Mouse (Mus musculus) liver, embryonic 14.5 days (tissue): ENCODE results near the gene Vmn1r223. TPM values are rescaled to one million over a fixed set of nuclear protein-coding genes. Genes with fewer than 3 reads are reported as not detected.

Experiments used
- ATAC-seq: fragments of 200-750 bp; cut with Nextera tagmentation; 2 replicates; pipeline ENCODE4 v1.8.0; 2017; ENCODE audit warnings: moderate number of reproducible peaks, mild to moderate bottlenecking, moderate library complexity; ENCODE audit not compliant: insufficient read depth
- DNase-seq, 3 experiments: peaks; one replicate each; pipeline ENCODE4 v3.0.0-alpha.2; 2012 to 2013; ENCODE audit warnings: low read depth in 3 of 3, low spot score in 3 of 3
- H3K27ac ChIP-seq: fragments of 300-500 bp; sonication (generic); 2 replicates; pipeline ENCODE4 v1.5.1; 2014; ENCODE audit warnings: moderate library complexity, mild to moderate bottlenecking, control low read depth, inconsistent platforms
- H3K27me3 ChIP-seq: fragments of 300-500 bp; sonication (generic); 2 replicates; pipeline ENCODE4 v1.6.1; 2014; ENCODE audit warnings: mild to moderate bottlenecking, low read length, moderate library complexity; ENCODE audit not compliant: control insufficient read depth, insufficient read depth
- H3K36me3 ChIP-seq: fragments of 300-500 bp; sonication (generic); replicated peaks from 2 replicates; pipeline ENCODE4 v1.6.1; 2014; ENCODE audit warnings: low read depth; ENCODE audit not compliant: control insufficient read depth, insufficient read depth
- H3K4me1 ChIP-seq, 2 experiments: fragments of 200-500 bp in 1 of 2; fragments of 300-500 bp in 1 of 2; sonication (generic) in 1 of 2; replicated peaks; 2 replicates each; pipeline ENCODE4 v1.6.1; 2012 to 2014; ENCODE audit warnings: antibody characterized with exemption in 1 of 2, inconsistent platforms in 1 of 2, low read length in 1 of 2; ENCODE audit not compliant: control insufficient read depth in 2 of 2, insufficient read depth in 2 of 2
- H3K4me2 ChIP-seq: fragments of 300-500 bp; sonication (generic); 2 replicates; pipeline ENCODE4 v1.6.1; 2014; ENCODE audit warnings: low read depth, mild to moderate bottlenecking, control low read depth, moderate library complexity
- H3K4me3 ChIP-seq, 2 experiments: fragments of 200-500 bp in 1 of 2; fragments of 300-500 bp in 1 of 2; sonication (generic) in 1 of 2; 2 replicates each; pipeline ENCODE4 v1.5.1; 2012 to 2014; ENCODE audit warnings: low read depth in 2 of 2, low read length in 2 of 2, mild to moderate bottlenecking in 2 of 2, control low read depth in 1 of 2, inconsistent platforms in 1 of 2, moderate library complexity in 1 of 2; ENCODE audit not compliant: insufficient read depth in 1 of 2
- H3K9ac ChIP-seq: fragments of 300-500 bp; sonication (generic); replicated peaks from 2 replicates; pipeline ENCODE4 v1.6.1; 2014; ENCODE audit warnings: mild to moderate bottlenecking, control low read depth, moderate library complexity
- H3K9me3 ChIP-seq: fragments of 300-500 bp; sonication (generic); 2 replicates; pipeline ENCODE4 v1.6.1; 2016; ENCODE audit warnings: low read length, mixed read lengths; ENCODE audit not compliant: control insufficient read depth
- CTCF ChIP-seq: IDR thresholded peaks from 2 replicates; pipeline ENCODE4 v1.5.1; 2016; ENCODE audit warnings: antibody characterized with exemption, low read depth, control low read depth
- EP300 ChIP-seq: IDR thresholded peaks from 2 replicates; pipeline ENCODE4 v1.6.1; 2016; ENCODE audit warnings: antibody characterized with exemption, low read depth
- WGBS: fragments of 180-500 bp; shearing (Covaris S2); extraction: QIAGEN DNeasy Blood & Tissue Kit; methylation state at CpG from one replicate; pipeline ENCODE4 v1.1.7; 2014; ENCODE audit not compliant: insufficient replicate concordance; 5-methylcytosine and 5-hydroxymethylcytosine counted together
- polyA plus RNA-seq, 2 experiments: library from polyadenylated mRNA; depleted of rRNA in 1 of 2; stranded (reverse) in 1 of 2; unstranded in 1 of 2; fragments of >200 nt; fragmentation: Nextera tagmentation in 1 of 2; extraction: Ambion mirVana in 1 of 2; gene quantifications; 2 replicates each; pipeline versions ENCODE4 v1.2.1 to v1.2.3; 2012 to 2014

Vmn1r223 gene
- polyA plus RNA-seq, 2 experiments = not detected

- H3K36me3 ChIP-seq = no peaks in the 10 kb centered on the region
- WGBS = 1% methylated on average over 22 of the region's 22 CpGs
- peak overlapping the region; percentile 87 for H3K4me2 ChIP-seq
- peak overlapping the region; percentile 62 to 82 for H3K4me3 ChIP-seq
- no peak for TF ChIP-seq EP300
- DNase-seq (no peak), ATAC-seq (peak; percentile 17; the same call in 1 of the 2 replicates)
- no peak overlapping the region for H3K27ac ChIP-seq
- H3K9me3 ChIP-seq = no peaks in the 10 kb centered on the region
- H3K9ac ChIP-seq = peak overlapping the region; percentile 44
- peaks cover 0 to 6% of the 10 kb centered on the region in 2 experiments; a peak in 1 of 4 replicates for H3K4me1 ChIP-seq
- H3K27me3 ChIP-seq = no peaks in the 10 kb centered on the region; the same call in 1 of the 2 replicates
Observed at GRCm38 (mm10) chr13:23299276-23299998, 52.5 kb downstream of the Vmn1r223 start.

- no peaks in the 10 kb centered on the region for H3K36me3 ChIP-seq
- peak; percentile 50; the same call in 1 of the 2 replicates for ATAC-seq
- no peak for TF ChIP-seq CTCF
- no peak for TF ChIP-seq EP300
- H3K27me3 ChIP-seq = no peaks in the 10 kb centered on the region; the same call in 1 of the 2 replicates
- H3K4me3 ChIP-seq = peak overlapping the region; percentile 62 to 82
- no peak overlapping the region for H3K27ac ChIP-seq
- H3K4me1 ChIP-seq = peaks cover 0 to 6% of the 10 kb centered on the region in 2 experiments; a peak in 1 of 4 replicates
- under 1% methylated on average over 13 of the region's 13 CpGs for WGBS
- no peaks in the 10 kb centered on the region for H3K9me3 ChIP-seq
- H3K4me2 ChIP-seq = peak overlapping the region; percentile 87
- peak; percentile 64 to 69 (median 67) for DNase-seq
- H3K9ac ChIP-seq = no peak overlapping the region; the same call in 1 of the 2 replicates
Observed at GRCm38 (mm10) chr13:23299999-23300341, 53.0 kb downstream of the Vmn1r223 start.

Other genes starting within 250 kb of the Vmn1r223 start
- gene Vmn1r213, start 239.5 kb upstream of the Vmn1r223 start, polyA plus RNA-seq (2012; rRNA removed) = not detected in 2 replicates
- not detected in 2 replicates for gene Vmn1r213, start 239.5 kb upstream of the Vmn1r223 start, polyA plus RNA-seq (2014; fragmentation: Nextera tagmentation; extraction: Ambion mirVana)
- gene Vmn1r214, start 216.7 kb upstream of the Vmn1r223 start, polyA plus RNA-seq (2012; rRNA removed) = not detected in 2 replicates
- gene Vmn1r214, start 216.7 kb upstream of the Vmn1r223 start, polyA plus RNA-seq (2014; fragmentation: Nextera tagmentation; extraction: Ambion mirVana) = not detected in 2 replicates
- not detected in 2 replicates for gene Vmn1r215, start 179.1 kb upstream of the Vmn1r223 start, polyA plus RNA-seq (2012; rRNA removed)
- gene Vmn1r215, start 179.1 kb upstream of the Vmn1r223 start, polyA plus RNA-seq (2014; fragmentation: Nextera tagmentation; extraction: Ambion mirVana) = not detected in 2 replicates
- not detected in 2 replicates for gene Vmn1r217, start 128.9 kb upstream of the Vmn1r223 start, polyA plus RNA-seq (2012; rRNA removed)
- gene Vmn1r217, start 128.9 kb upstream of the Vmn1r223 start, polyA plus RNA-seq (2014; fragmentation: Nextera tagmentation; extraction: Ambion mirVana) = not detected in 2 replicates
- not detected in 2 replicates for gene Vmn1r218, start 114.0 kb upstream of the Vmn1r223 start, polyA plus RNA-seq (2012; rRNA removed)
- not detected in 2 replicates for gene Vmn1r218, start 114.0 kb upstream of the Vmn1r223 start, polyA plus RNA-seq (2014; fragmentation: Nextera tagmentation; extraction: Ambion mirVana)
- not detected in 2 replicates for gene Vmn1r219, start 87.8 kb upstream of the Vmn1r223 start, polyA plus RNA-seq (2012; rRNA removed)
- gene Vmn1r219, start 87.8 kb upstream of the Vmn1r223 start, polyA plus RNA-seq (2014; fragmentation: Nextera tagmentation; extraction: Ambion mirVana) = not detected in 2 replicates
- not detected in 2 replicates for gene Vmn1r220, start 59.2 kb upstream of the Vmn1r223 start, polyA plus RNA-seq (2012; rRNA removed)
- gene Vmn1r220, start 59.2 kb upstream of the Vmn1r223 start, polyA plus RNA-seq (2014; fragmentation: Nextera tagmentation; extraction: Ambion mirVana) = not detected in 2 replicates
- not detected in 2 replicates for gene Vmn1r221, start 33.0 kb upstream of the Vmn1r223 start, polyA plus RNA-seq (2012; rRNA removed)
- gene Vmn1r221, start 33.0 kb upstream of the Vmn1r223 start, polyA plus RNA-seq (2014; fragmentation: Nextera tagmentation; extraction: Ambion mirVana) = not detected in 2 replicates
- not detected in 2 replicates for gene Vmn1r222, start 11.2 kb upstream of the Vmn1r223 start, polyA plus RNA-seq (2012; rRNA removed)
- not detected in 2 replicates for gene Vmn1r222, start 11.2 kb upstream of the Vmn1r223 start, polyA plus RNA-seq (2014; fragmentation: Nextera tagmentation; extraction: Ambion mirVana)
- 3.0 and 5.4 TPM in 2 replicates for gene Zfp322a, start 122.1 kb downstream of the Vmn1r223 start, polyA plus RNA-seq (2012; rRNA removed)
- gene Zfp322a, start 122.1 kb downstream of the Vmn1r223 start, polyA plus RNA-seq (2014; fragmentation: Nextera tagmentation; extraction: Ambion mirVana) = 11.9 and 12.5 TPM in 2 replicates
- 2.4 and 4.0 TPM in 2 replicates for gene Abt1, start 176.7 kb downstream of the Vmn1r223 start, polyA plus RNA-seq (2012; rRNA removed)
- gene Abt1, start 176.7 kb downstream of the Vmn1r223 start, polyA plus RNA-seq (2014; fragmentation: Nextera tagmentation; extraction: Ambion mirVana) = 5.2 and 5.3 TPM in 2 replicates
- 1.5 and 2.1 TPM in 2 replicates for gene Btn1a1, start 218.8 kb downstream of the Vmn1r223 start, polyA plus RNA-seq (2012; rRNA removed)
- gene Btn1a1, start 218.8 kb downstream of the Vmn1r223 start, polyA plus RNA-seq (2014; fragmentation: Nextera tagmentation; extraction: Ambion mirVana) = 1.5 and 1.8 TPM in 2 replicates
- gene Btn2a2, start 241.7 kb downstream of the Vmn1r223 start, polyA plus RNA-seq (2012; rRNA removed) = 0.01 TPM in 1 of 2 replicates, not detected in the other
- not detected in 2 replicates for gene Btn2a2, start 241.7 kb downstream of the Vmn1r223 start, polyA plus RNA-seq (2014; fragmentation: Nextera tagmentation; extraction: Ambion mirVana)